Mouse (Mus musculus): ENCODE measurements around the gene Ctla2a. TPM values are rescaled to one million over a fixed set of nuclear protein-coding genes. Genes with fewer than 3 reads are reported as not detected.

Ctla2a gene
- total RNA-seq (2023; ENCODE audit: inconsistent age), result 2.4 to 5.6 TPM (median 3.4 TPM) in 4 replicates

GRCm38 (mm10) chr13:60936500-60936901, at the start of gene Ctla2a, which contains the start of gene Gm49391:
Gene Ctla2a (minus strand): TSS chr13:60936625.
Gene Gm49391 (minus strand): TSS chr13:60936571.

GRCm38 (mm10) chr13:60941884-60942283, 5.5 kb upstream of the Ctla2a start, which contains the start of gene Tpbpa:
Gene Tpbpa (minus strand): TSS chr13:60941984.

GRCm38 (mm10) chr13:60935490-60935889, 935 bp downstream of the Ctla2a start, which contains the start of gene Gm49393:
Gene Gm49393 (minus strand): TSS chr13:60935590.

GRCm38 (mm10) chr13:60904780-60905179, 31.6 kb downstream of the Ctla2a start, which contains the start of gene Tpbpb:
Gene Tpbpb (minus strand): TSS chr13:60904880.

GRCm38 (mm10) chr13:60897328-60897727, 39.1 kb downstream of the Ctla2a start, which contains the start of gene Ctla2b:
Gene Ctla2b (minus strand): TSS chr13:60897447.

GRCm38 (mm10) chr13:60896794-60897193, 39.6 kb downstream of the Ctla2a start, which contains the start of gene Gm49392:
Gene Gm49392 (minus strand): TSS chr13:60896894.

Other genes with a start within 250 kb of the Ctla2a start
- gene BC051665, start 150.3 kb downstream of the Ctla2a start, total RNA-seq (2023; ENCODE audit: inconsistent age), result not detected in 4 replicates
- not detected in 4 replicates for gene Ctsll3, start 133.8 kb downstream of the Ctla2a start, total RNA-seq (2023; ENCODE audit: inconsistent age)
- gene 4930486L24Rik, start 72.2 kb downstream of the Ctla2a start, total RNA-seq (2023; ENCODE audit: inconsistent age), result not detected in 4 replicates
- not detected in 4 replicates for gene Gm49392, start 39.7 kb downstream of the Ctla2a start, total RNA-seq (2023; ENCODE audit: inconsistent age)
- gene Ctla2b, start 39.2 kb downstream of the Ctla2a start, total RNA-seq (2023; ENCODE audit: inconsistent age), result 0.87 to 1.5 TPM (median 1.3 TPM) in 4 replicates
- not detected in 4 replicates for gene Tpbpb, start 31.7 kb downstream of the Ctla2a start, total RNA-seq (2023; ENCODE audit: inconsistent age)
- gene Gm49393, start 1.0 kb downstream of the Ctla2a start, total RNA-seq (2023; ENCODE audit: inconsistent age), result not detected in 4 replicates
- gene Gm49391, start 54 bp downstream of the Ctla2a start, total RNA-seq (2023; ENCODE audit: inconsistent age), result 0.51 to 1.2 TPM in 2 of 4 replicates, not detected in the others
- not detected in 4 replicates for gene Tpbpa, start 5.4 kb upstream of the Ctla2a start, total RNA-seq (2023; ENCODE audit: inconsistent age)
- gene Ctsj, start 69.3 kb upstream of the Ctla2a start, total RNA-seq (2023; ENCODE audit: inconsistent age), result not detected in 4 replicates
- not detected in 4 replicates for gene Ctsq, start 104.0 kb upstream of the Ctla2a start, total RNA-seq (2023; ENCODE audit: inconsistent age)
- gene Ctsr, start 227.6 kb upstream of the Ctla2a start, total RNA-seq (2023; ENCODE audit: inconsistent age), result not detected in 4 replicates